In the genomic region with DNA sequence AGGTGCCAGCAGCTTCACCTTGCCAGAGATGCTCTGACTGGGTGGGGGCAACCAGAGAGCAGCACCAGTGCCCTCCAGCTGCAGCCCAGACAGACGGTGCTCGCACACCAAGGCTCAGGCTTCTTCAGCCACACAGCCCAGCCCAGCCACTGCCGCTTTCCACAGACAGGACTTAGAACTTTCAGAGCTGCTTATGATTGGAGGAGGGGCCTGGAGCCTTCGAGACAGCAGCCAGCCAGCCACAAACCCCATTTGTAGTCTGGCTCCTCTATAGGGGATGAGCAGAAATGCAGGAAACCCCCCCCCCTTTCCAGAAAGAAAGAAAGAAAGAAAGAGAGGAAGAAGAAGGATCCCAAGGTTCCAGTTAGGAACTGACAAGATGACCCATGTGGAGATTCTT, we compare ENCODE assay signal across 8 mouse cellular contexts. TPM values are rescaled to one million over a fixed set of nuclear protein-coding genes. Genes with fewer than 3 reads are reported as not detected.
DNase-seq lines count a peak whose midpoint lies in the region; ATAC-seq lines count a peak whose summit lies in the region.

No protein-coding gene starts in this region.

- no peak for ATAC-seq in CD4-positive, CD25-positive, alpha-beta regulatory T cell, adult 4 months
- 0 out of 2 replicates have a peak, but pooled peaks have one; percentile 12 for ATAC-seq in megakaryocyte progenitor cell, adult 5-6 weeks (replicated peaks; ENCODE audit: poor library complexity)
- ATAC-seq in frontal cortex, adult (ENCODE audit: low TSS enrichment) = no peak

- DNase-seq in CD4-positive, CD25-positive, alpha-beta regulatory T cell, adult 2 months (ENCODE audit: low read depth, low spot score) = peak; percentile 57
- DNase-seq in kidney, postnatal 4 days = peak; percentile 62 to 78
- no peak for DNase-seq in kidney, adult 9 months
- DNase-seq in c-Kit-positive CD71-negative TER-119-negative erythroid progenitor cells, embryonic 14.5 days (ENCODE audit: low read depth) = peak; percentile 35
- DNase-seq in layer of hippocampus, adult 9-10 months (ENCODE audit: low spot score) = no peak

RNA-seq across cellular contexts. Expression of a gene that starts 11.6 kb away (rescaled TPM):
- polyA plus RNA-seq in CD4-positive, CD25-positive, alpha-beta regulatory T cell, adult 4 months (2017; shearing (Covaris generic)) = 100 to 1,000 TPM in 1 of 2 experiments, 10 to 100 TPM in 1; 79.7 to 103 TPM
- 64.5 and 73.5 TPM in 2 replicates for total RNA-seq in megakaryocyte progenitor cell, adult 5-6 weeks (2015)
- 49.0 and 90.6 TPM in 2 replicates for total RNA-seq in megakaryocyte progenitor cell, adult 5-6 weeks (2017)

Comparison
In these comparisons a context has a peak if more than half of its experiments do, and no peak if none do; other contexts are left out.
1. DNase-seq: peak in CD4-positive, CD25-positive, alpha-beta regulatory T cell, adult 2 months (single experiment), kidney, postnatal 4 days (2 of 2) and c-Kit-positive CD71-negative TER-119-negative erythroid progenitor cells, embryonic 14.5 days (single experiment); none in kidney, adult 9 months (single experiment) and layer of hippocampus, adult 9-10 months (single experiment).